Mouse (Mus musculus) layer of hippocampus, adult 9-11 months (tissue): ENCODE data around the gene Gm10722.
"Not testable (repeated sequence)": the region's sequence is repeated elsewhere in the genome, so short reads cannot be mapped to it uniquely, and the experiment has no call there.

Source experiments
- DNase-seq: peaks from one replicate; pipeline ENCODE4 v3.0.0; 2022

The Gm10722 gene

GRCm38 (mm10) chr9:3000445-3000972, at the start of gene Gm10722:
Gm10722 (plus strand) TSS chr9:3000922.
- DNase-seq: not testable (repeated sequence)

GRCm38 (mm10) chr9:3001006-3001405, 284 bp downstream of the Gm10722 start:
- DNase-seq: not testable (repeated sequence)

GRCm38 (mm10) chr9:3001948-3002659, 1.4 kb downstream of the Gm10722 start:
- DNase-seq: peak; percentile 94

- not testable (repeated sequence) for DNase-seq
These were observed 2.2 kb downstream of the Gm10722 start, which contains the start of gene Gm11168 for GRCm38 (mm10) chr9:3002794-3003396. Gm11168 (plus strand) TSS chr9:3003346.

GRCm38 (mm10) chr9:3006179-3006578, 5.5 kb downstream of the Gm10722 start:
- DNase-seq: not testable (repeated sequence)

GRCm38 (mm10) chr9:3006636-3007035, 5.9 kb downstream of the Gm10722 start:
- peak; percentile 94 for DNase-seq

- not testable (repeated sequence) for DNase-seq
These were observed 6.5 kb downstream of the Gm10722 start for GRCm38 (mm10) chr9:3007272-3007671.

GRCm38 (mm10) chr9:3009331-3009730, 8.6 kb downstream of the Gm10722 start:
- not testable (repeated sequence) for DNase-seq

GRCm38 (mm10) chr9:3012054-3012621, 11.4 kb downstream of the Gm10722 start:
- DNase-seq: not testable (repeated sequence)

GRCm38 (mm10) chr9:3012733-3013279, 12.1 kb downstream of the Gm10722 start, which contains the start of gene Gm10721:
Gm10721 (plus strand) TSS chr9:3013140.
- DNase-seq: not testable (repeated sequence)

GRCm38 (mm10) chr9:3015354-3015753, 14.6 kb downstream of the Gm10722 start, which contains the start of gene Gm10720:
Gm10720 (plus strand) TSS chr9:3015654.
- not testable (repeated sequence) for DNase-seq

GRCm38 (mm10) chr9:3015896-3016295, 15.2 kb downstream of the Gm10722 start:
- DNase-seq: not testable (repeated sequence)

GRCm38 (mm10) chr9:3017108-3017507, 16.4 kb downstream of the Gm10722 start, which contains the start of gene Gm10719:
Gm10719 (plus strand) TSS chr9:3017408.
- not testable (repeated sequence) for DNase-seq

GRCm38 (mm10) chr9:3018944-3019343, 18.2 kb downstream of the Gm10722 start:
- DNase-seq: not testable (repeated sequence)

GRCm38 (mm10) chr9:3019835-3020727, 19.4 kb downstream of the Gm10722 start:
- DNase-seq: peak; percentile 16

GRCm38 (mm10) chr9:3022316-3023008, 21.7 kb downstream of the Gm10722 start:
- DNase-seq: peak; percentile 55

GRCm38 (mm10) chr9:3023312-3023984, 22.7 kb downstream of the Gm10722 start, which contains the start of gene Gm10718:
Gm10718 (plus strand) TSS chr9:3023547.
- peak; percentile 10 for DNase-seq

GRCm38 (mm10) chr9:3023985-3024648, 23.4 kb downstream of the Gm10722 start:
- DNase-seq: peak; percentile 93

- DNase-seq: not testable (repeated sequence)
These were observed 24.3 kb downstream of the Gm10722 start, which contains the start of gene Gm10717 for GRCm38 (mm10) chr9:3024912-3025467. Gm10717 (plus strand) TSS chr9:3025417.
